Mouse (Mus musculus) heart, postnatal 0 days (tissue): ENCODE results near the gene 1190005I06Rik.

ENCODE experiments used
- CTCF ChIP-seq: IDR thresholded peaks from 2 replicates; pipeline ENCODE4 v1.5.1; 2016; ENCODE audit warnings: antibody characterized with exemption, control low read depth, low read depth
- EP300 ChIP-seq: IDR thresholded peaks from 2 replicates; pipeline ENCODE4 v1.6.1; 2016; ENCODE audit warnings: antibody characterized with exemption, low read depth

DNA sequence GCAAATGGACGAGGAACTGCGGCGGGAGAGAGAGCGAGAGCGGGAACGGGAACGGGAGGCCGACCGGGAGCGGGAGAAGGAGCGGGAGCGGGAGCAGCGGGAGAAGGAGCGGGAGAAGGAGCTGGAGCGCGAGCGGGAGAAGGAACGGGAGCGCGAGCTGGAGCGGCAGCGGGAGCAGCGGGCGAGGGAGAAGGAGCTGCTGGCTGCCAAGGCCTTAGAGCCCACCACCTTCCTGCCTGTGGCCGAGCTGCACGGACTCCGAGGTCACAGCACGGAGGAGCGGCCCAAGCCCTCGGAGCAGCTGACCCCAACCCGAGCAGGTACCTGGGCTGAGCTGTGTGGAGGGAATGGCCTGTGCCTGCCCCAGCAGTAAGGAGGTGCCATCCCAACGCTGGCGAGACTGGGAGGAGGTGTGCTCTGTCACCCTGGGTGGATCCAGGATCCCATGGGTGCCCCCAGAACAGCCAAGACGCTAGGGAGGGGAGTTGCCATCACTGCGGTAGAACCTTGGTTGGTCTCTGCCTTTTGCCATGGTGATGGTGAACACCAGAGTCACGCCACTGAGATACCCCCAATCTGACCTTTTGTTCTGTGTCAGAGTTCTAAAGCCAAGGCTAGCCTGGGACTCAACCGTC lies 79.2 kb downstream of the 1190005I06Rik start:
- TF ChIP-seq CTCF, result no peak
- no peak for TF ChIP-seq EP300
